Mouse (Mus musculus) heart, embryonic 11.5 days (tissue): ENCODE results near the gene Rapgef6. TPM values are rescaled to one million over a fixed set of nuclear protein-coding genes. Genes with fewer than 3 reads are reported as not detected.

ENCODE experiments used
- ATAC-seq: fragments of 200-750 bp; cut with Nextera tagmentation; replicated peaks from 2 replicates; pipeline ENCODE4 v1.8.0; 2017; ENCODE audit warnings: moderate library complexity; ENCODE audit not compliant: insufficient number of reproducible peaks, low FRiP score, low TSS enrichment
- H3K27ac ChIP-seq: fragments of 300-500 bp; sonication (generic); 2 replicates; pipeline ENCODE4 v1.5.1; 2014; ENCODE audit warnings: mild to moderate bottlenecking, low read depth, low read length
- H3K27me3 ChIP-seq: fragments of 300-500 bp; sonication (generic); 2 replicates; pipeline ENCODE4 v1.6.1; 2014; ENCODE audit warnings: mild to moderate bottlenecking, low read length, mixed read lengths; ENCODE audit not compliant: control insufficient read depth, insufficient read depth
- H3K36me3 ChIP-seq: fragments of 300-500 bp; sonication (generic); 2 replicates; pipeline ENCODE4 v1.6.1; 2014; ENCODE audit warnings: mild to moderate bottlenecking, low read length, moderate library complexity, mixed read lengths; ENCODE audit not compliant: control insufficient read depth, insufficient read depth
- H3K4me1 ChIP-seq: fragments of 300-500 bp; sonication (generic); 2 replicates; pipeline ENCODE4 v1.6.1; 2014; ENCODE audit warnings: low read length; ENCODE audit not compliant: control insufficient read depth, insufficient read depth
- H3K4me2 ChIP-seq: fragments of 300-500 bp; sonication (generic); 2 replicates; pipeline ENCODE4 v1.6.1; 2014; ENCODE audit warnings: mild to moderate bottlenecking, moderate library complexity
- H3K4me3 ChIP-seq: fragments of 300-500 bp; sonication (generic); 2 replicates; pipeline ENCODE4 v1.5.1; 2014; ENCODE audit warnings: low read depth, low read length
- H3K9ac ChIP-seq: fragments of 300-500 bp; sonication (generic); 2 replicates; pipeline ENCODE4 v1.6.1; 2014; ENCODE audit warnings: mild to moderate bottlenecking, low read depth, low read length, moderate library complexity
- H3K9me3 ChIP-seq: fragments of 300-500 bp; sonication (generic); replicated peaks from 2 replicates; pipeline ENCODE4 v1.6.1; 2016; ENCODE audit warnings: low read length; ENCODE audit not compliant: control insufficient read depth
- WGBS: fragments of 180-500 bp; shearing (Covaris S2); extraction: QIAGEN DNeasy Blood & Tissue Kit; methylation state at CpG from one replicate; pipeline ENCODE4 v1.1.7; 2014; ENCODE audit not compliant: insufficient replicate concordance; 5-methylcytosine and 5-hydroxymethylcytosine counted together
- microRNA-seq: library from miRNA; unstranded; fragments of <30 nt; microRNA quantifications from one replicate; pipeline ENCODE4, GENCODE M21; 2016; ENCODE audit warnings: borderline number of aligned reads
- polyA plus RNA-seq: library from polyadenylated mRNA; unstranded; fragments of >200 nt; fragmentation: Nextera tagmentation; extraction: Ambion mirVana; gene quantifications from 2 replicates; pipeline ENCODE4 v1.2.1, GENCODE M21; 2014

The Rapgef6 gene
- polyA plus RNA-seq, 1 experiment from 2014 or later: 28.6 TPM

- H3K27me3 ChIP-seq: no peaks in the 10 kb centered on the region
- WGBS: 91% methylated on average over 4 of the region's 4 CpGs
- H3K9ac ChIP-seq: no peak overlapping the region
- no peak overlapping the region for H3K27ac ChIP-seq
- H3K4me1 ChIP-seq: 0 out of 2 replicates have a peak, but pooled peaks cover 3% of the 10 kb centered on the region
- no peak for ATAC-seq
- H3K4me2 ChIP-seq: no peak overlapping the region
- peaks cover 5% of the 10 kb centered on the region; the same call in 1 of the 2 replicates for H3K36me3 ChIP-seq
- H3K9me3 ChIP-seq: no peaks in the 10 kb centered on the region
- H3K4me3 ChIP-seq: no peak overlapping the region
These were observed 216.5 kb downstream of the Rapgef6 start for GRCm38 (mm10) chr11:54739012-54739750.

GRCm38 (mm10) chr11:54741330-54741729 lies 218.7 kb downstream of the Rapgef6 start:
- Histone ChIP-seq H3K36me3 (peaks cover 2% of the 10 kb centered on the region; the same call in 1 of the 2 replicates), H3K4me1 (0 out of 2 replicates have a peak, but pooled peaks cover 3% of the 10 kb centered on the region), H3K27me3 (no peaks in the 10 kb centered on the region), H3K4me2 (no peak overlapping the region), H3K27ac (no peak overlapping the region), H3K9me3 (no peaks in the 10 kb centered on the region), H3K9ac (no peak overlapping the region), H3K4me3 (no peak overlapping the region)
- 82% methylated on average over 2 of the region's 2 CpGs for WGBS
- ATAC-seq: no peak

GRCm38 (mm10) chr11:54744231-54744630 lies 221.6 kb downstream of the Rapgef6 start:
- no peaks in the 10 kb centered on the region for H3K4me1 ChIP-seq
- no peaks in the 10 kb centered on the region for H3K27me3 ChIP-seq
- no peak for ATAC-seq
- 0 out of 2 replicates have a peak, but pooled peaks cover 2% of the 10 kb centered on the region for H3K36me3 ChIP-seq
- H3K9me3 ChIP-seq: no peaks in the 10 kb centered on the region
- H3K4me2 ChIP-seq: no peak overlapping the region
- WGBS: 75% methylated on average over 1 of the region's 1 CpGs
- H3K9ac ChIP-seq: no peak overlapping the region
- H3K4me3 ChIP-seq: no peak overlapping the region
- no peak overlapping the region for H3K27ac ChIP-seq

Small RNA genes lying within 50 kb of the gene (microRNA-seq; reads per million reads assigned to microRNA genes)
- not detected for gene Gm26116

Other genes starting within 250 kb of the Rapgef6 start
- 1.3 and 1.5 TPM in 2 replicates for gene Acsl6, start 219.0 kb upstream of the Rapgef6 start, polyA plus RNA-seq
- gene Meikin, start 152.2 kb upstream of the Rapgef6 start, polyA plus RNA-seq: not detected in 2 replicates
- gene Fnip1, start 84.6 kb upstream of the Rapgef6 start, polyA plus RNA-seq: 9.9 and 10.6 TPM in 2 replicates